Mouse (Mus musculus) midbrain, postnatal 0 days (tissue): ENCODE data around the gene Fbxl20. TPM values are rescaled to one million over a fixed set of nuclear protein-coding genes. Genes with fewer than 3 reads are reported as not detected.

Source experiments
- ATAC-seq: fragments of 200-750 bp; cut with Nextera tagmentation; 2 replicates; pipeline ENCODE4 v1.8.0; 2017; ENCODE audit warnings: moderate number of reproducible peaks, mild to moderate bottlenecking, moderate TSS enrichment, moderate library complexity; ENCODE audit not compliant: low FRiP score
- DNase-seq: peaks from one replicate; pipeline ENCODE4 v3.0.0-alpha.2; 2015; ENCODE audit warnings: low spot score
- H3K27ac ChIP-seq: fragments of 300-500 bp; sonication (generic); 2 replicates; pipeline ENCODE4 v1.5.1; 2014; ENCODE audit warnings: low read depth, mild to moderate bottlenecking, low read length, mixed read lengths
- H3K27me3 ChIP-seq: fragments of 300-500 bp; sonication (generic); 2 replicates; pipeline ENCODE4 v1.6.1; 2014; ENCODE audit warnings: low read length, control low read depth, mixed read lengths; ENCODE audit not compliant: insufficient read depth
- H3K36me3 ChIP-seq: fragments of 300-500 bp; sonication (generic); 2 replicates; pipeline ENCODE4 v1.6.1; 2014; ENCODE audit warnings: low read length, control low read depth, mixed read lengths; ENCODE audit not compliant: insufficient read depth
- H3K4me1 ChIP-seq: fragments of 300-500 bp; sonication (generic); 2 replicates; pipeline ENCODE4 v1.6.1; 2014; ENCODE audit warnings: mild to moderate bottlenecking, control low read depth, antibody characterized with exemption, low read length, mixed read lengths; ENCODE audit not compliant: insufficient read depth
- H3K4me2 ChIP-seq: fragments of 300-500 bp; sonication (generic); 2 replicates; pipeline ENCODE4 v1.6.1; 2014; ENCODE audit warnings: low read depth, mild to moderate bottlenecking, low read length, mixed read lengths; ENCODE audit not compliant: poor library complexity, severe bottlenecking
- H3K4me3 ChIP-seq: fragments of 300-500 bp; sonication (generic); 2 replicates; pipeline ENCODE4 v1.5.1; 2014; ENCODE audit warnings: low read depth, mild to moderate bottlenecking, low read length, moderate library complexity
- H3K9ac ChIP-seq: fragments of 300-500 bp; sonication (generic); replicated peaks from 2 replicates; pipeline ENCODE4 v1.6.1; 2014; ENCODE audit warnings: mild to moderate bottlenecking, low read length, moderate library complexity, mixed read lengths; ENCODE audit not compliant: poor library complexity, severe bottlenecking
- H3K9me3 ChIP-seq: fragments of 300-500 bp; sonication (generic); 2 replicates; pipeline ENCODE4 v1.6.1; 2016; ENCODE audit warnings: low read length, control low read depth
- CTCF ChIP-seq: IDR thresholded peaks from 2 replicates; pipeline ENCODE4 v1.5.1; 2016; ENCODE audit warnings: antibody characterized with exemption, mild to moderate bottlenecking
- WGBS: fragments of 180-500 bp; shearing (Covaris S2); extraction: QIAGEN DNeasy Blood & Tissue Kit; methylation state at CpG from one replicate; pipeline ENCODE4 v1.1.7; 2014; 5-methylcytosine and 5-hydroxymethylcytosine counted together
- polyA plus RNA-seq: library from polyadenylated mRNA; unstranded; fragments of >200 nt; fragmentation: Nextera tagmentation; extraction: Ambion mirVana; gene quantifications from 2 replicates; pipeline ENCODE4 v1.2.1, GENCODE M21; 2015
- total RNA-seq: library from RNA; depleted of rRNA; stranded (reverse); fragments of >200 nt; gene quantifications from 2 replicates; pipeline ENCODE4 v1.2.3, GENCODE M21; 2014

Fbxl20 gene
- total and polyA plus RNA-seq, 2 experiments from 2014 or later = 16.3 to 24.0 TPM

GRCm38 (mm10) chr11:98086141-98086540, 64.1 kb downstream of the Fbxl20 start:
- H3K4me1 ChIP-seq = no peaks in the 10 kb centered on the region
- no peak overlapping the region for H3K4me2 ChIP-seq
- no peak for TF ChIP-seq CTCF
- WGBS = 93% methylated on average over 9 of the region's 9 CpGs
- no peak overlapping the region for H3K4me3 ChIP-seq
- peaks cover 17% of the 10 kb centered on the region for H3K36me3 ChIP-seq
- DNase-seq = no peak
- no peak overlapping the region for H3K9ac ChIP-seq
- H3K27ac ChIP-seq = no peak overlapping the region
- ATAC-seq = no peak
- H3K27me3 ChIP-seq = no peaks in the 10 kb centered on the region
- no peaks in the 10 kb centered on the region for H3K9me3 ChIP-seq

DNA sequence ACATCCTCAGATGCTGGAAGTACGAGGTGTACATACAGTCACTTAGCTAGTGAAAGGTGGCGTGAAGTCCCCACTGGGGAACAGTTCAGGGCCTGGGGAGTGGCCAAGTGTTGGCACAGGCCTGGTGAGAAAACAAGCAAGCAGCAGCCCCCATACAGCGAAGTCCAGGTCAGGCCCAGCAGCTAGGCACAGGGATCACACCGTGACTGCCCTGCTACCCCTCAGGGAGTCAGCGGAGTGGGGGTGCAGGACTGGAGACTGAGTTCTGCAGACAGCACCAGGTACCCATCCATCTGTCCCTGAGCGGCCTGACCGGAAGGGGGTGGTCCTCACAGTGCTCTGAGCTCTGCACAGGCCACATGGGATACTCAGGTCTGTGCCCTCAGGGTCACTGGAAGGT, 67.5 kb downstream of the Fbxl20 start:
- H3K4me3 ChIP-seq = no peak overlapping the region
- H3K36me3 ChIP-seq = peaks cover 5% of the 10 kb centered on the region
- no peaks in the 10 kb centered on the region for H3K27me3 ChIP-seq
- H3K4me1 ChIP-seq = no peaks in the 10 kb centered on the region
- H3K9me3 ChIP-seq = no peaks in the 10 kb centered on the region
- H3K4me2 ChIP-seq = no peak overlapping the region
- H3K27ac ChIP-seq = no peak overlapping the region
- TF ChIP-seq CTCF = no peak
- no peak overlapping the region for H3K9ac ChIP-seq
- 87% methylated on average over 7 of the region's 7 CpGs for WGBS
- ATAC-seq (no peak), DNase-seq (no peak)

- Histone ChIP-seq H3K27ac (no peak overlapping the region), H3K4me3 (no peak overlapping the region), H3K9ac (no peak overlapping the region), H3K4me1 (no peaks in the 10 kb centered on the region), H3K9me3 (no peaks in the 10 kb centered on the region), H3K36me3 (peaks cover 5% of the 10 kb centered on the region), H3K4me2 (no peak overlapping the region), H3K27me3 (no peaks in the 10 kb centered on the region)
- DNase-seq (no peak), ATAC-seq (no peak)
- no peak for TF ChIP-seq CTCF
- WGBS = 71% methylated on average over 6 of the region's 6 CpGs
Measured at GRCm38 (mm10) chr11:98080450-98080849, 69.8 kb downstream of the Fbxl20 start.

GRCm38 (mm10) chr11:98077086-98077485, 73.1 kb downstream of the Fbxl20 start:
- Histone ChIP-seq H3K4me1 (no peaks in the 10 kb centered on the region), H3K27ac (no peak overlapping the region), H3K27me3 (no peaks in the 10 kb centered on the region), H3K4me3 (no peak overlapping the region), H3K36me3 (no peaks in the 10 kb centered on the region), H3K9ac (no peak overlapping the region), H3K9me3 (no peaks in the 10 kb centered on the region), H3K4me2 (no peak overlapping the region)
- ATAC-seq (no peak), DNase-seq (no peak)
- WGBS = 85% methylated on average over 8 of the region's 8 CpGs
- TF ChIP-seq CTCF = no peak

GRCm38 (mm10) chr11:98075195-98075808, 74.9 kb downstream of the Fbxl20 start:
- peak; percentile 95 for TF ChIP-seq CTCF
- 17% methylated on average over 13 of the region's 13 CpGs for WGBS

GRCm38 (mm10) chr11:98073442-98073841, 76.8 kb downstream of the Fbxl20 start:
- TF ChIP-seq CTCF = no peak
- Histone ChIP-seq H3K27me3 (no peaks in the 10 kb centered on the region), H3K4me1 (no peaks in the 10 kb centered on the region), H3K4me3 (no peak overlapping the region), H3K27ac (no peak overlapping the region), H3K36me3 (no peaks in the 10 kb centered on the region), H3K9me3 (no peaks in the 10 kb centered on the region), H3K9ac (no peak overlapping the region), H3K4me2 (no peak overlapping the region)
- ATAC-seq (no peak), DNase-seq (no peak)
- WGBS = 89% methylated on average over 4 of the region's 4 CpGs

More at GRCm38 (mm10) chr11:98075195-98075808, 74.9 kb downstream of the Fbxl20 start:
- H3K4me2 ChIP-seq = 0 out of 2 replicates have a peak overlapping the region, but pooled peaks have one; percentile 22
- no peaks in the 10 kb centered on the region for H3K36me3 ChIP-seq
- no peak overlapping the region for H3K27ac ChIP-seq
- peak; percentile 89 for DNase-seq
- ATAC-seq = peak; percentile 58; the same call in 1 of the 2 replicates
- H3K9me3 ChIP-seq = no peaks in the 10 kb centered on the region
- H3K9ac ChIP-seq = no peak overlapping the region
- no peaks in the 10 kb centered on the region for H3K4me1 ChIP-seq
- no peak overlapping the region for H3K4me3 ChIP-seq
- no peaks in the 10 kb centered on the region for H3K27me3 ChIP-seq
